18 mouse cellular contexts compared by ENCODE assay signal in the genomic region with DNA sequence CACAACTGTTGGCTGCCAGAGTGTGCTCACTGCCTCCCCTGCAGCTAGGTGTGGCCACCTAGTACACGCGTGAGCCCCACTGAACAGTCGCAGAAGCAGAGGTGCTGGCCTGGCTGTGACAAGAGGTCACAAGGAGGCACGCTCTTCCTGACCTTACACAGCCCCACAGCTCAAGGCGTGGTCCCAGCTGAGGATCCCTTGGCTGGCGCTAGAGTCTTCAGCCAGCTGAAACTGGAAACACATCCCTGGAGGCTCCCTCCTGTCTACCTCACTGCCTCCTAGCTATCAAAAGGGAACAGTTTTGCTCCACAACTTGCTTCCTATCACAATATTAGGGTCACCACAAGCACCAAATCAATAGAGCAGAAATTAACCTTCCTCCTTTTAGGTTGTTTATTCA.
"Had no signal": no experiment of that assay in that cellular context is flagged by ENCODE, and none has a peak within 500 bp of the region (broad histone marks: within the 10 kb centered on the region; RNA-seq: fewer than 3 reads in every experiment).

No protein-coding gene starts in this region.

- H3K27ac ChIP-seq: intestine, embryonic 15.5 days; kidney, embryonic 15.5 days; limb, embryonic 13.5 days; liver, embryonic 14.5 days; midbrain, embryonic 10.5 days; neural tube, embryonic 15.5 days had no signal

- H3K4me1 ChIP-seq: intestine, embryonic 15.5 days; kidney, embryonic 15.5 days; limb, embryonic 13.5 days; midbrain, embryonic 10.5 days; neural tube, embryonic 15.5 days had no signal

- H3K9ac ChIP-seq: intestine, embryonic 15.5 days; kidney, embryonic 15.5 days; limb, embryonic 13.5 days; liver, embryonic 14.5 days; neural tube, embryonic 15.5 days had no signal

- H3K4me3 ChIP-seq: intestine, embryonic 15.5 days; kidney, embryonic 15.5 days; limb, embryonic 13.5 days; midbrain, embryonic 10.5 days; myocyte; neural tube, embryonic 15.5 days had no signal

- DNase-seq: kidney, adult 2 months; kidney, postnatal 14 days; layer of hippocampus, postnatal 36 days; left cerebral cortex, postnatal 4 days; lung, adult 18-20 months; midbrain, embryonic 14.5 days; retina, postnatal 1 day; right cerebral cortex, postnatal 4 days; spleen, adult 18-20 months; thymus, adult 18-20 months; thymus, postnatal 14 days had no signal

- H3K9me3 ChIP-seq: intestine, embryonic 15.5 days; kidney, embryonic 15.5 days; limb, embryonic 13.5 days; midbrain, embryonic 10.5 days; neural tube, embryonic 15.5 days had no signal

- H3K27me3 ChIP-seq: intestine, embryonic 15.5 days; kidney, embryonic 15.5 days; limb, embryonic 13.5 days; neural tube, embryonic 15.5 days had no signal
